Mouse (Mus musculus) limb, embryonic 10.5 days (tissue): ENCODE measurements around the gene Ppil2. TPM values are rescaled to one million over a fixed set of nuclear protein-coding genes. Genes with fewer than 3 reads are reported as not detected.
A peak's percentile ranks its signal among the peaks of the same experiment; 100 is the strongest.

Source experiments
- DNase-seq: peaks from one replicate; pipeline ENCODE4 v3.0.0-alpha.2; 2017; ENCODE audit warnings: low spot score
- H3K27ac ChIP-seq: fragments of 300-500 bp; sonication (generic); 2 replicates; pipeline ENCODE4 v1.5.1; 2016; ENCODE audit warnings: mild to moderate bottlenecking
- H3K27me3 ChIP-seq: fragments of 300-500 bp; sonication (generic); 2 replicates; pipeline ENCODE4 v1.6.1; 2016; ENCODE audit warnings: low read depth, mild to moderate bottlenecking; ENCODE audit not compliant: poor library complexity, severe bottlenecking
- H3K36me3 ChIP-seq: fragments of 300-500 bp; sonication (generic); 2 replicates; pipeline ENCODE4 v1.6.1; 2016; ENCODE audit warnings: mild to moderate bottlenecking, moderate library complexity
- H3K4me1 ChIP-seq: fragments of 300-500 bp; sonication (generic); 2 replicates; pipeline ENCODE4 v1.6.1; 2016
- H3K4me3 ChIP-seq: fragments of 300-500 bp; sonication (generic); 2 replicates; pipeline ENCODE4 v1.5.1; 2016; ENCODE audit warnings: mild to moderate bottlenecking, moderate library complexity
- H3K9me3 ChIP-seq: fragments of 300-500 bp; sonication (generic); replicated peaks from 2 replicates; pipeline ENCODE4 v1.6.1; 2016; ENCODE audit warnings: mild to moderate bottlenecking
- WGBS: fragments of 180-500 bp; shearing (Covaris S2); methylation state at CpG from one replicate; pipeline ENCODE4 v1.1.7; 2016; 5-methylcytosine and 5-hydroxymethylcytosine counted together
- polyA plus RNA-seq: library from polyadenylated mRNA; unstranded; fragments of >200 nt; fragmentation: Nextera tagmentation; extraction: Ambion mirVana; gene quantifications from 2 replicates; pipeline ENCODE4 v1.2.1, GENCODE M21; 2016

The Ppil2 gene
- polyA plus RNA-seq, 1 experiment from 2014 or later, result 172 TPM

DNA sequence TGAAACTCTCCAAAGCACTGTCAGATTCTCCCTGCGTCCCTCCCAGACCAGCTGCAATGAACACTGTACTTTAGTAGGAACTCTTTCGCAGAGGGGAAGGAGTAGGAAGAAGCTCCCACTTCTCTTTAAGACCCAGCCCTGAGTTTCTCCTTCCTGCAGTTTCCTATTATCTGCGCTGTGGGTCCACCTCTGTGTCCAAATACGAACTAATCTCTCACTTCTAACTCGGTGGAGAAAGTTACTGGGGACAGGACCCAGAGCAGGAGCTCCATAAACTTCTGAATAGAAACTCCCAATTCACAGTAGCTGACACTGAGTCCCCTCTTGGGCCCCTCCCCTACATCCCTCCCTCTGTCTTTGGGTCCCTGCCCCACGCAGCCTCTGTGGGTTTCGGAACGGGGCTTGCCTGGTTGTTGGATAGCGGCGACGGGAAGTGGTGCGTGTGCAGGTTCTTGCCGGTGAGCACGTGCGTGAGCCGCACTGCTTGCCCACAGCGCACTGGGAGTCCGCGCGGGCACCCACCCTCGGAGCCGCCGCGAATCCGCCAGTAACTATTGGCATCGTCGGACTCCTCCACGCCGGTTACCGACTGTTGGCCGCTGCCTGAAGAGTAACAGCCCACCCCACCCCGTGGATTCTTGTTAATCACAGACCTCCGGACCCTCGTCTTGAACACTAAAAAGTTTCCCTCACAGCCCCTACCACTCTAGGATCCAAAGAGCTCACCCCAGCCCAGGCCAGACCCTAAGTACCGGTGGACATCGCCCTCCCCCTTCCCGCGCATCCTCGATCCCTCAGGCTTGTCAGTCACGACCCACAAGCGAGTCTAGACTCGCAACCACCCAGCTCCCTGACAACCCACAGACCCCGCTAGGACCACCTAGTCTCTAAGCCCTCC, 20.4 kb upstream of the Ppil2 start:
- no peaks in the 10 kb centered on the region for H3K9me3 ChIP-seq
- peak overlapping the region; percentile 89 for H3K27ac ChIP-seq
- peak; percentile 63 for DNase-seq
- peaks cover 26% of the 10 kb centered on the region for H3K4me1 ChIP-seq
- H3K36me3 ChIP-seq, result peaks cover 14% of the 10 kb centered on the region
- WGBS, result 4% methylated on average over 43 of the region's 43 CpGs
- peak overlapping the region; percentile 76 for H3K4me3 ChIP-seq
- H3K27me3 ChIP-seq, result no peaks in the 10 kb centered on the region

DNA sequence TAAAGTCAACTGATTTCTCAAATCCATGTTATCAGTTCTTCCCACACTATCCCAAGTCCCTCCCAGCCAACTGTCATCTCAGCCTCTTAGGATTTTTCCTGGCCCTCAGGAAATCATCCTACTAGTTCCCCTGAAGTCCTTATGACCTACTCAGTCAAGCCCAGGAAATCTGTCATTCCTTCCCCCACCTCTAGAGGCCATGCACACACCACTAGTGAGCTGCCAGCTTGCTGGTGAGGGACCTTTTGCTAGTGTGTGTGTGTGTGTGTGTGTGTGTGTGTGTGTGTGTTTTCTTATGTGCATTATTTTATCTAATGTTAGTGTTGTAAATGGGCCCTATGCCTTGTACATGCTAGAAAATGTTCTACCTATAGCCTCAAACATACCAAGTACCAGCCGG, 16.2 kb upstream of the Ppil2 start:
- DNase-seq, result peak; percentile 40

DNA sequence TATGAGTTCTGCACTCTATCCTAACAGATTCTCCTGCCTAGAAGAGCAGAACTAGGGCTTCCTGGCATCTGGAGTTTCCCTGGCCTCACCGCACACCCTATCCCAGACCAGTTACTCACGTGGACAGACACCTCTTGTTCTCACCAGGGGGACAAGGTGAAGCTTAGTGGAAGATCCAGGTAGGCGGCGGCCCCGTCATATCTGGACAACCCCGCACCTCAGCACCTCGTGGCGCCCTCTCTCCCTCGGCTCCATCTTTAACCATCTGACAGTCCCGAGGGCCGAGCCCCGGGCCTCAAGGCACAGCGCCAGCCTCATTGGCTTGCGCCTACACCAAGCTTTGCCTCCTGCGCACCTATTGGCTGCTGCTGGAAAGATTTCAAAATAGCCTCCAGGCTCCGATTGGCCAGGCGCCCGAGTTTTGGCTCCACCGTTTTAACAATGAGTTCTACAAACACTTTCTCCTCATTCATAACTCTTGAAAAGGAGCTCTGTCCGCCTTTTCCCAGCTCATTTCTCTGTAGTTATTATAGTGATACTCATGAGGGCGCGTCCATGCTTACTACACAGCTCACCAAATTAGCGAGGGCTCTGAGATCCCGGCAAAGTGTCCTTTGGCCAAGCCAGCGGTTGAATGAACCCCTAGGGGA, 13.9 kb upstream of the Ppil2 start, which contains the start of gene 2610318N02Rik:
2610318N02Rik (minus strand) TSS at position 297 of the 650 bp plus-strand sequence.
- peaks cover 43% of the 10 kb centered on the region for H3K36me3 ChIP-seq
- 0% methylated on average over 25 of the region's 25 CpGs for WGBS
- DNase-seq, result peak; percentile 88
- H3K4me3 ChIP-seq, result peak within 1 kb of the TSS; percentile 72
- H3K4me1 ChIP-seq, result peaks cover 36% of the 10 kb centered on the region
- H3K27ac ChIP-seq, result peak within 1 kb of the TSS; percentile 93
- no peaks in the 10 kb centered on the region for H3K27me3 ChIP-seq
- H3K9me3 ChIP-seq, result no peaks in the 10 kb centered on the region

More for the DNA sequence above, 16.2 kb upstream of the Ppil2 start:
- H3K27ac ChIP-seq, result no peak overlapping the region
- 100% methylated on average over 1 of the region's 1 CpGs for WGBS
- no peak overlapping the region for H3K4me3 ChIP-seq
- no peaks in the 10 kb centered on the region for H3K9me3 ChIP-seq
- H3K4me1 ChIP-seq, result peaks cover 46% of the 10 kb centered on the region
- H3K27me3 ChIP-seq, result no peaks in the 10 kb centered on the region
- peaks cover 28% of the 10 kb centered on the region for H3K36me3 ChIP-seq

DNA sequence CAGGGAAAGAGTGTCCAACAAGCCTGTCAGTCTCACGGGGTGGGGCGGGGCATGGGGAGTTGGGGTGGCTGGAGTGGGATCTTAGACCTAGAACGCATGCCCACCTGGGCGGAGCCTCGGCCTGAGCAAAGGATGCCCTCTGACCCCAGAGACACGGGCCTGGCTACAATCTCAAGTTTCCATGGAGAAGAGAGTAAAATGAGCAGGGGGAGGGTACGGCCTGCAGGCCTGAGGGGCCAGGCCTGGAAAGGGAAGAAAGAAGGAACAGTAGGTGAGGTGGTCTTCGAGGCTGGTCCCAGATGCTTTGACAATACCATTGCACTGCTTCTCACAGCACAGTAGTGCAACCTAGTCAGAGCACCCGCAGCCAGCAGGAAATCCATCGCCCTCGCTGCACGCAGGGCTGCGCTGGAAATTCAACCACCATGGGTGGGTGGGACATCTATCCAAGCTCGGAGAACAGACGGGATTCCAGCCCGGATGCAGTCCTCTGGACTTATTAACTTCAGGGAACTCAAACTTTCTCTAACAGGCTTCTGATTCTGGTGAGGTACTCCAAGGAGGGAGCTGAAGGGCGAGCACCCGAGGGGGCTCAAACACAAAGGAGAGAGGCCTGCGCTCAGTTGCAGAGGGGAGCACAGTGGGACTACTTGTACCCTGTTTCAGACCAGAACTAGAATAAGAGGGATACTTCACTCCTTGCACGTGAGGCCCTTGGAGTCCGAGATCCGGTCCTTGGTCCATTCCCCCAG, 13.2 kb upstream of the Ppil2 start:
- DNase-seq, result peak; percentile 80
- WGBS, result 1% methylated on average over 22 of the region's 22 CpGs
- H3K9me3 ChIP-seq, result no peaks in the 10 kb centered on the region
- H3K27ac ChIP-seq, result peak overlapping the region; percentile 93
- H3K4me3 ChIP-seq, result peak overlapping the region; percentile 72
- peaks cover 36% of the 10 kb centered on the region for H3K4me1 ChIP-seq
- no peaks in the 10 kb centered on the region for H3K27me3 ChIP-seq
- peaks cover 44% of the 10 kb centered on the region for H3K36me3 ChIP-seq

DNA sequence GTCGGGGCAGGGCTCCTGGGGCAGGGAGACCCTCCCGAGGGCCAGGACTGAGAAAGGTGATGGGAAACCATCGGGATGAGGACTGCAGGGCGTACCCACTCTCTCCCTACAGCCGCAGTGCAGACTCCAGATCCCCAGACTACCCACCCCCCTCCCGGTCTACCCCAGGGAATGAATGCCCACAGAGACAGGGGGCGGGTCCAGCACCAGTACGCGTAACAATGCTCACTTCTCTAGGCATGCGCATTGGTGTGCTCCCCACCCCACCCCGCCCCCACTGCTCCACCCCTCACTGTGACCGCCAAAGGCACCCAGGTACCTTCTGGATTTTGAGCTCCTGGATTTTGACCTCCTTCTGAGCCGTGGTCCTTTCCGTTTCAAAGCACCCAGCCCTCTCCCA, 10.5 kb upstream of the Ppil2 start:
- Histone ChIP-seq H3K4me3 (no peak overlapping the region), H3K36me3 (peaks cover 71% of the 10 kb centered on the region), H3K9me3 (no peaks in the 10 kb centered on the region), H3K27me3 (no peaks in the 10 kb centered on the region), H3K27ac (no peak overlapping the region), H3K4me1 (peaks cover 36% of the 10 kb centered on the region)
- DNase-seq, result no peak
- WGBS, result 74% methylated on average over 14 of the region's 14 CpGs

DNA sequence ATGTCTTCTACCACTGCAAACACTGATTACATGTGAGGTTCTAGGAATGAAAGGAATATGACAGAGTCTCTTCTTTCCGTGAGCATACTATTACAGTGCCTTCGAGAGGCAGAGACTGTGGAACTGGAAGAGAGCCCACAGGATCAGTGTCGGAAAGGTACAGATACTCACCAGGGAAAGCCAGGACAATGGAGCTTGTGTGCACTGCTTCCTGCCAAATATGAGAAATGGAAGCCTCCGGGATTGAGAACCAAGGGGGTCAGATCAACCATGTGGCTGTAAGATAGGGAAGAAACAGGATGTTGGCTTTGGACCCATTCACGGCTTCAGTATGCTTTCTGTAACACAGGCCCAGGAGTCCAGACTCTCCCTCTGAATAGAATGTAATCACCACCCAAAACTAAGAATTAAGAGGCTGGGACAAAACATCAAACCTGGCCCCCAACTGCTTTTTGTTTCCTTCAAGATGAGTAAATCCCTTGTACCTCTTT, 6.3 kb upstream of the Ppil2 start:
- no peak overlapping the region for H3K4me3 ChIP-seq
- 88% methylated on average over 5 of the region's 5 CpGs for WGBS
- H3K36me3 ChIP-seq, result peaks cover 100% of the 10 kb centered on the region
- H3K9me3 ChIP-seq, result no peaks in the 10 kb centered on the region
- peaks cover 9% of the 10 kb centered on the region for H3K4me1 ChIP-seq
- no peak for DNase-seq
- no peaks in the 10 kb centered on the region for H3K27me3 ChIP-seq
- H3K27ac ChIP-seq, result no peak overlapping the region

DNA sequence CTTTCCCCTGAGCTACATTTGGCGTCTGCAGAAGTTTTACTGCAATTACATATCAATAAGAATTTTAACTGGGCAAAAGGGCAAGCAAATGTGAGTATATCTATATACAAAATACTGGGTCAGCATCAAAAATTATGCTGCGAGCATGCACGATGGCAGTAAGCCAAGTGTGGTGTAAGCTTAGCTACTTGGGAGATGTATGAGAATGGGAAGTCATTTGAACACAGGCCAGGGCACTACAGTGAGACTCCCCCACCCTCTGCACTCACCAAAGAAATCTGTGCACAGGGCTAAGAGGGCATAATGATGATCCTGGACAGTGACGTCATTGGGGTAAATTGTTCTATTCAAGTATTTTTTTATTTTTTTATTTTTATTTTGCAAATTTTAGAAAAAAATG, 6.5 kb downstream of the Ppil2 start:
- H3K4me1 ChIP-seq, result no peaks in the 10 kb centered on the region
- no peak for DNase-seq
- H3K27ac ChIP-seq, result no peak overlapping the region
- H3K9me3 ChIP-seq, result no peaks in the 10 kb centered on the region
- 95% methylated on average over 4 of the region's 4 CpGs for WGBS
- peaks cover 93% of the 10 kb centered on the region for H3K36me3 ChIP-seq
- H3K4me3 ChIP-seq, result no peak overlapping the region
- H3K27me3 ChIP-seq, result no peaks in the 10 kb centered on the region

DNA sequence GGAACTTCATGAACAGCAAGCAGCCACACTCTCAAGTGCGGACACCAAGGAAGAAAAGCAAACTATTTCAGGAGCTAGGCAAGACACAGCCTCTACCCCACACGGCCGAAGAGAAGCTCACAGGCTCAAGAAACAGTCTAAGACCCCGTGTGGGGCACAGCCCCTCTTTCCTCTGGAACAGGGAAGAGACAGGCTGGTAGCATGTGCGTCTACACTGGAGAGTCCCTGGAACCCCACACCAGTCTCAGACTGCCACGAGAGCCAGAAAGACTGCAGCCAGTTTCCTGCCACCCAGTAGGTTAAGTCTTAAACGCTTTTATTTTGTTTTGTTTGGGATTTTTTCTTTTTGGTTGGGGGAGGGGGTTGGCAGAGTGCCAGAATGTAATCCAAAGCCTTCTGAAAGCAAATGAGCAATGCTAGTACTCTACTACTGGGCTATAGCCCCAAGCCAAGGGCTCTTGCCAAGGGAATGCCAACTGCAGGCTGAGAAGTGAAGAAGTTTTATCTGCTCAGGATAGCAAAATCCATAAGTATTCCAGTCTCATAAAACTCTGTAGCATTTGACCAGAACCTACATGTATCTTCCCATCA, 8.3 kb downstream of the Ppil2 start:
- Histone ChIP-seq H3K27me3 (no peaks in the 10 kb centered on the region), H3K9me3 (no peaks in the 10 kb centered on the region), H3K4me1 (no peaks in the 10 kb centered on the region), H3K4me3 (no peak overlapping the region), H3K36me3 (peaks cover 96% of the 10 kb centered on the region), H3K27ac (no peak overlapping the region)
- no peak for DNase-seq
- WGBS, result 91% methylated on average over 7 of the region's 7 CpGs

DNA sequence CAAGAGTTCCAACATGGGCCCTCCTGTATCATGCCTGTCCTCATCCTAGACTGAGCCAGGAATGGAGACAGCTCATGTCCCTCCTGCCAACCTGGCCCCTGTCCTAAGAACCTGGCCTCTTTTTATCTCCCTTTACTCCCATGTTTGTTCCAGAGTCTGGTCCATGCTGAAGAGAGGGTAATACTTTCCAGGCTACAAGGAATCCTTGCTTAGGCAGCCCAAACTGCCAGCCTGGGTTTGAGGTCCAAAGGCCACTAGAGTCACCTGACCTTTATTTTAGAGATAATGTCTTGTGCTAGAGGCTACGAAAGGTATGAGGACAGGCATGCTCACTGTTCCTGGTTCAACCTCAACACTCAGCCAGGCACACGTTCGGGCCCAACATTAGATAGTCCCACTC, 14.1 kb downstream of the Ppil2 start:
- no peak overlapping the region for H3K27ac ChIP-seq
- H3K4me3 ChIP-seq, result no peak overlapping the region
- H3K27me3 ChIP-seq, result no peaks in the 10 kb centered on the region
- no peaks in the 10 kb centered on the region for H3K4me1 ChIP-seq
- 93% methylated on average over 3 of the region's 3 CpGs for WGBS
- no peak for DNase-seq
- H3K9me3 ChIP-seq, result no peaks in the 10 kb centered on the region
- peaks cover 99% of the 10 kb centered on the region for H3K36me3 ChIP-seq

DNA sequence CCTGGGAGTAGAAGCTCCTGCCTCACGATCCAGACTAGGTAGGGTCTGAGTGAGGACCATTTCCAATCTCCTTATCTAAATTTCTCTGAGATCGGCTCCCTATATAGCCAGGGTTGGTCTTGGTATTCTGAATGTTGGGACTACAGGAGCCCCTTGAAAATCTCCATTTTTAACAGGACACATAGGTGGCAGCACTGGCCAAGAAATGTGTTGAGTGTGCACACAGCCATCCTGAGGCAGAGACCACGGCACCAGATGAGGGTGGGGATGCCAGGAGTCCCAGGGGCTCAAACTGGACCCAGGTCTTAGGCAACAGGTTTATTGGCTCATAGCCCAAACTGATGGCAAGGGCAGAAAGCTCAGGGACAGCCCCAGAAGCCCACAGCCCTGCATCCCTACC, 22.7 kb downstream of the Ppil2 start:
- H3K9me3 ChIP-seq, result no peaks in the 10 kb centered on the region
- no peak overlapping the region for H3K4me3 ChIP-seq
- peaks cover 100% of the 10 kb centered on the region for H3K36me3 ChIP-seq
- no peak for DNase-seq
- H3K27ac ChIP-seq, result no peak overlapping the region
- H3K27me3 ChIP-seq, result no peaks in the 10 kb centered on the region
- H3K4me1 ChIP-seq, result no peaks in the 10 kb centered on the region
- 85% methylated on average over 3 of the region's 3 CpGs for WGBS

DNA sequence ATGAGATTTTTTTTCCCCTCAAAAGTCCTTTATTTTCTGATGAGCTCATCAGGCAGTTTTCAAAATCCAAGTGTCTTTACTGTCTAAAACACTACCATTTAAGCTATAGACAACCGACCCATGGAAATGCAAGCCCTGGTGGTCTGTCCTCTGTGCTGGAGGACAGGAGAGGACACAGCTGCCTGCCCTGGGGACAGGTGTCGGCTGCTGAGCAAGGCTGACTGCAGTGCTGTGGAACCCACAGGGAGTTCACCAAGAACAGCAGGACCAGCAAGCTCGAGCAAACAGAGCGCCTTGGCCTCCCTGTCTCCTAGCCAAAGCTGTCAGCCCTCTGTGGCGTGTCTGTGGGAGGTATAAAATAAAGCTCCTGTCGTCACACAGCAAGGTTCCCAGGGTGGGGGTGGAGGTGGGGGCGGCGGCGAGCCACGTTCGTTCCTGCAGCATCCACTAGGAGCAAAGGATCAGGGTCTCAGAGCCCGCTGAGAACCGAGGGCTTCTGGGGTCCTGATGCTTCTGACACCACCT, 24.3 kb downstream of the Ppil2 start:
- H3K27ac ChIP-seq, result no peak overlapping the region
- no peaks in the 10 kb centered on the region for H3K9me3 ChIP-seq
- no peaks in the 10 kb centered on the region for H3K27me3 ChIP-seq
- no peak for DNase-seq
- H3K36me3 ChIP-seq, result peaks cover 100% of the 10 kb centered on the region
- WGBS, result 85% methylated on average over 13 of the region's 13 CpGs
- H3K4me1 ChIP-seq, result no peaks in the 10 kb centered on the region
- no peak overlapping the region for H3K4me3 ChIP-seq

DNA sequence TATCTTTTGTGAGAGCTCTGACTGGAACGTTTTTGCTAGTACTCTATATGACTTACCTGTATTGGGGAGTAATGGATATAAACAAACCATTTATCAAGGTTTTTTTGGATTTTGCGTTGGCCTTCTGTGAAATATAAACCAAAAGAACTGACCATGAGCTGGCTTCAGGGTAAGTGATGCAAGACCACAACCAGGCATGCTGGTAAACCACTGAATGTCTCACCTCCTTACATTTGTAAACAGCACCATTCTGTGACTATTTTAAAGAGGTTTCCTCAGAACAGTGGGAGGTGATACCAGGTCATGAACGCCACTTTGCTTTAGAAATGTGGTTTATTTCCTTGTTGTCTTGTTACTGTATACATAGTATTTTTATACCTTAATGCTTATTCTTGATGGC, 24.8 kb downstream of the Ppil2 start:
- Histone ChIP-seq H3K4me1 (no peaks in the 10 kb centered on the region), H3K27me3 (no peaks in the 10 kb centered on the region), H3K4me3 (no peak overlapping the region), H3K27ac (no peak overlapping the region), H3K9me3 (no peaks in the 10 kb centered on the region), H3K36me3 (peaks cover 100% of the 10 kb centered on the region)
- DNase-seq, result no peak
- 90% methylated on average over 3 of the region's 3 CpGs for WGBS
